Mouse (Mus musculus) CH12.LX (cell line): ENCODE measurements around the gene Mtf2. TPM values are rescaled to one million over a fixed set of nuclear protein-coding genes. Genes with fewer than 3 reads are reported as not detected.

Source experiments
- DNase-seq: peaks from one replicate; pipeline ENCODE4 v3.0.0-alpha.2; 2013; ENCODE audit errors: extremely low read depth
- H3K27ac ChIP-seq: 2 replicates; pipeline ENCODE4 v1.5.1; 2012; ENCODE audit warnings: low read depth, mild to moderate bottlenecking, control low read depth, moderate library complexity; ENCODE audit not compliant: insufficient read depth
- H3K27me3 ChIP-seq: replicated peaks from 2 replicates; pipeline ENCODE3; 2012; ENCODE audit warnings: inconsistent platforms
- H3K36me3 ChIP-seq, 2 experiments: replicated peaks in 1 of 2; 2 replicates each; pipeline versions ENCODE3 to v1.6.1; 2012; ENCODE audit warnings: inconsistent platforms in 1 of 2, low read length in 1 of 2, mild to moderate bottlenecking in 1 of 2, mixed read lengths in 1 of 2, moderate library complexity in 1 of 2; ENCODE audit not compliant: control insufficient read depth in 1 of 2, insufficient read depth in 1 of 2
- H3K4me1 ChIP-seq, 2 experiments: 2 replicates each; pipeline ENCODE4 v1.6.1; 2012; ENCODE audit warnings: inconsistent platforms in 1 of 2, moderate library complexity in 1 of 2; ENCODE audit not compliant: insufficient read depth in 2 of 2, control insufficient read depth in 1 of 2
- H3K4me2 ChIP-seq: 2 replicates; pipeline ENCODE4 v1.6.1; 2012; ENCODE audit warnings: low read depth, mild to moderate bottlenecking, control low read depth; ENCODE audit not compliant: poor library complexity, insufficient read depth, severe bottlenecking
- H3K4me3 ChIP-seq, 3 experiments: fragments of 150-350 bp in 1 of 3; sonication (generic) in 1 of 3; replicated peaks in 1 of 3; 2 replicates each; pipeline versions ENCODE3 to v1.5.1; 2011 to 2012; ENCODE audit warnings: low read depth in 2 of 3, low read length in 2 of 3, mild to moderate bottlenecking in 2 of 3, moderate library complexity in 2 of 3, control low read depth in 1 of 3, improper control_type of control experiment in 1 of 3, inconsistent platforms in 1 of 3, mixed read lengths in 1 of 3; ENCODE audit not compliant: poor library complexity in 1 of 3
- H3K79me2 ChIP-seq: replicated peaks from 2 replicates; pipeline ENCODE4 v1.6.1; 2012; ENCODE audit warnings: mild to moderate bottlenecking, moderate library complexity; ENCODE audit not compliant: control insufficient read depth, poor library complexity, insufficient read depth, severe bottlenecking; ENCODE audit errors: extremely low read depth
- H3K9ac ChIP-seq: 2 replicates; pipeline ENCODE4 v1.6.1; 2012; ENCODE audit warnings: low read depth, mild to moderate bottlenecking, control low read depth, moderate library complexity; ENCODE audit not compliant: insufficient read depth
- H3K9me3 ChIP-seq: replicated peaks from 2 replicates; pipeline ENCODE3; 2012; ENCODE audit warnings: low read length, inconsistent platforms, mixed read lengths
- BHLHE40 ChIP-seq: IDR thresholded peaks from 2 replicates; pipeline ENCODE4 v1.6.1; 2011; ENCODE audit warnings: mild to moderate bottlenecking, low read depth, low read length, improper control_type of control experiment
- CHD1 ChIP-seq: IDR thresholded peaks from 2 replicates; pipeline ENCODE4 v1.6.1; 2012; ENCODE audit warnings: low read depth, low read length, improper control_type of control experiment, inconsistent platforms
- CHD2 ChIP-seq: IDR thresholded peaks from 2 replicates; pipeline ENCODE4 v1.6.1; 2011; ENCODE audit warnings: low read length, improper control_type of control experiment
- CTCF ChIP-seq, 2 experiments: IDR thresholded peaks in 1 of 2; conservative IDR thresholded peaks in 1 of 2; 2 replicates each; pipeline ENCODE4 v1.5.1; 2011 to 2012; ENCODE audit warnings: low read depth in 2 of 2, low read length in 2 of 2, improper control_type of control experiment in 1 of 2, inconsistent platforms in 1 of 2, mild to moderate bottlenecking in 1 of 2, moderate library complexity in 1 of 2
- E2F4 ChIP-seq: IDR thresholded peaks from 2 replicates; pipeline ENCODE4 v1.6.1; 2011; ENCODE audit warnings: low read depth, low read length, improper control_type of control experiment; ENCODE audit not compliant: insufficient replicate concordance
- ELF1 ChIP-seq: IDR thresholded peaks from 2 replicates; pipeline ENCODE4 v1.6.1; 2014; ENCODE audit warnings: low read depth, mild to moderate bottlenecking, inconsistent platforms, low read length, improper control_type of control experiment
- EP300 ChIP-seq: IDR thresholded peaks from 2 replicates; pipeline ENCODE4 v1.6.1; 2011; ENCODE audit warnings: low read length, improper control_type of control experiment
- ETS1 ChIP-seq: conservative IDR thresholded peaks from 2 replicates; pipeline ENCODE4 v1.6.1; 2012; ENCODE audit warnings: low read depth, mild to moderate bottlenecking, inconsistent platforms, low read length, improper control_type of control experiment, moderate library complexity
- GABPA ChIP-seq: IDR thresholded peaks from 2 replicates; pipeline ENCODE4 v1.6.1; 2012; ENCODE audit warnings: low read depth, low read length, improper control_type of control experiment, inconsistent platforms; ENCODE audit not compliant: insufficient replicate concordance
- HCFC1 ChIP-seq: IDR thresholded peaks from 2 replicates; pipeline ENCODE4 v1.6.1; 2012; ENCODE audit warnings: low read depth, mild to moderate bottlenecking, inconsistent platforms, low read length, improper control_type of control experiment
- JUN ChIP-seq: IDR thresholded peaks from 2 replicates; pipeline ENCODE4 v1.6.1; 2011; ENCODE audit warnings: low read depth, mild to moderate bottlenecking, low read length, improper control_type of control experiment, moderate library complexity; ENCODE audit not compliant: insufficient read depth
- KAT2A ChIP-seq: IDR thresholded peaks from 2 replicates; pipeline ENCODE4 v1.6.1; 2012; ENCODE audit warnings: low read length, improper control_type of control experiment, inconsistent platforms; ENCODE audit not compliant: insufficient replicate concordance
- MAFK ChIP-seq: IDR thresholded peaks from 2 replicates; pipeline ENCODE4 v1.6.1; 2011; ENCODE audit warnings: low read length, improper control_type of control experiment; ENCODE audit not compliant: insufficient replicate concordance
- MAX ChIP-seq: IDR thresholded peaks from 2 replicates; pipeline ENCODE4 v1.6.1; 2011; ENCODE audit warnings: low read length, improper control_type of control experiment
- MAZ ChIP-seq: IDR thresholded peaks from 2 replicates; pipeline ENCODE4 v1.6.1; 2012; ENCODE audit warnings: low read depth, mild to moderate bottlenecking, inconsistent platforms, low read length, improper control_type of control experiment, moderate library complexity
- MEF2A ChIP-seq: IDR thresholded peaks from 2 replicates; pipeline ENCODE4 v1.6.1; 2014; ENCODE audit warnings: low read depth, mild to moderate bottlenecking, inconsistent platforms, low read length, improper control_type of control experiment, borderline replicate concordance
- MXI1 ChIP-seq: IDR thresholded peaks from 2 replicates; pipeline ENCODE4 v1.6.1; 2011; ENCODE audit warnings: mild to moderate bottlenecking, low read depth, low read length, improper control_type of control experiment
- MYC ChIP-seq: IDR thresholded peaks from 2 replicates; pipeline ENCODE4 v1.6.1; 2011; ENCODE audit warnings: low read depth, mild to moderate bottlenecking, improper control_type of control experiment, low read length
- NELFE ChIP-seq: IDR thresholded peaks from 2 replicates; pipeline ENCODE4 v1.6.1; 2011; ENCODE audit warnings: low read depth, low read length, improper control_type of control experiment
- POLR2AphosphoS2 ChIP-seq: IDR thresholded peaks from 2 replicates; pipeline ENCODE4 v1.6.1; 2011; ENCODE audit warnings: low read depth, low read length, improper control_type of control experiment
- RAD21 ChIP-seq: IDR thresholded peaks from 2 replicates; pipeline ENCODE4 v1.6.1; 2011; ENCODE audit warnings: low read depth, mild to moderate bottlenecking, low read length, improper control_type of control experiment, moderate library complexity
- RCOR1 ChIP-seq: conservative IDR thresholded peaks from 2 replicates; pipeline ENCODE4 v1.6.1; 2012; ENCODE audit warnings: low read depth, mild to moderate bottlenecking, inconsistent platforms, low read length, improper control_type of control experiment
- TBP ChIP-seq: conservative IDR thresholded peaks from 2 replicates; pipeline ENCODE4 v1.6.1; 2011; ENCODE audit warnings: low read depth, low read length, improper control_type of control experiment
- TCF12 ChIP-seq: IDR thresholded peaks from 2 replicates; pipeline ENCODE4 v1.6.1; 2014; ENCODE audit warnings: low read depth, mild to moderate bottlenecking, inconsistent platforms, low read length, improper control_type of control experiment
- UBTF ChIP-seq: IDR thresholded peaks from 2 replicates; pipeline ENCODE4 v1.6.1; 2012; ENCODE audit warnings: low read depth, mild to moderate bottlenecking, inconsistent platforms, low read length, improper control_type of control experiment, moderate library complexity
- ZMIZ1 ChIP-seq: IDR thresholded peaks from 2 replicates; pipeline ENCODE4 v1.6.1; 2012; ENCODE audit warnings: low read depth, mild to moderate bottlenecking, inconsistent platforms, low read length, improper control_type of control experiment
- ZNF384 ChIP-seq: IDR thresholded peaks from 2 replicates; pipeline ENCODE4 v1.6.1; 2012; ENCODE audit warnings: low read depth, low read length, improper control_type of control experiment, inconsistent platforms
- dilution Hi-C: fragments of 300-500 bp; cut with MboI; formaldehyde crosslinking; loops from 2 replicates; pipeline ENCODE4 v1.14.3; 2020; ENCODE audit warnings: low sequenced_read_pairs; ENCODE audit not compliant: extremely low pct_unique_long_range_greater_than_20kb, extremely low pct_ligation_motif_present
- in situ Hi-C: fragments of 300-500 bp; cut with MboI; formaldehyde crosslinking; loops from 3 replicates; pipeline ENCODE4 v1.14.3; 2019; ENCODE audit warnings: low sequenced_read_pairs, low pct_ligation_motif_present, low pct_unique_long_range_greater_than_20kb, mixed read lengths
- polyA plus RNA-seq: library from polyadenylated mRNA; unstranded; fragments of >175 nt; gene quantifications from 2 replicates; pipeline ENCODE4 v1.2.1, GENCODE M21; 2012; ENCODE audit warnings: low read depth; ENCODE audit not compliant: insufficient read length
- total RNA-seq, 2 experiments: library from RNA; depleted of rRNA; stranded (reverse); fragments of 300-350 nt in 1 of 2; fragments of >200 nt in 1 of 2; gene quantifications; 2 replicates each; pipeline ENCODE4 v1.2.3; 2012 to 2014

Gene Mtf2
- total and polyA plus RNA-seq, 3 experiments = 58.7 to 76.2 (median 71.0) TPM

DNA sequence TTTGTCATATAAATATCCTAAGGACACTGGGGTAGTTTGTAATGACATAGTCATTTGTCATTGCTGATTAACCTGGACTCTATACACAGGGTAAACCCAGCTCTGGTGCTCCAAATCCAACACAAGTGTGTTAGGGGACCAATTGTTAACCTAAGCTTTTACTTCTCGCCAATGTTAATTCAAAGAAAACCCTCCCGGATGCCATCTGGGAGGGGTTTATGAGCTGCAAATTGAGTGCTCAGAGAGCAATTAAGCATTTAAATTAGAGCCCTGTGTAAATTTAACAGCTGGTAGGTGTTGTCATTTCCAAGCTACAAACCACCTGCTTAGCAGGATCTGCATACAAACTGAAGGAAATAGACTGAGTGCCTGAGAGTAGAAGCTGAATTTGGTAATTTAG, 30.0 kb upstream of the Mtf2 start:
- TF ChIP-seq POLR2AphosphoS2 (no peak), TBP (no peak), EP300 (no peak), CTCF (conservative IDR thresholded peaks at IDR 0.05 in 1 of 2, IDR thresholded peaks at IDR 0.05 in 1 of 2; ENCODE audit: low read depth in 2 of 2, low read length in 2 of 2) (no peak), KAT2A (no peak), GABPA (no peak), MXI1 (no peak), ETS1 (no peak), ZNF384 (no peak), ELF1 (no peak), TCF12 (no peak), E2F4 (no peak), MAX (no peak), BHLHE40 (no peak), JUN (no peak)
- no peak overlapping the region for H3K27ac ChIP-seq
- H3K4me1 ChIP-seq = peaks cover 0 to 15% of the 10 kb centered on the region in 2 experiments; a peak in 2 of 4 replicates
- H3K4me2 ChIP-seq = no peak overlapping the region
- no peaks in the 10 kb centered on the region for H3K36me3 ChIP-seq
- no peak for DNase-seq
- no peaks in the 10 kb centered on the region for H3K79me2 ChIP-seq
- dilution Hi-C loops (no loop called here), in situ Hi-C loops (loop anchor here (10.0 kb wide), 1 partner anchor 129 kb away; no protein-coding TSS in a partner anchor)
- H3K9ac ChIP-seq = no peak overlapping the region
- no peaks in the 10 kb centered on the region for H3K9me3 ChIP-seq
- H3K4me3 ChIP-seq = no peak overlapping the region
- no peaks in the 10 kb centered on the region for H3K27me3 ChIP-seq

DNA sequence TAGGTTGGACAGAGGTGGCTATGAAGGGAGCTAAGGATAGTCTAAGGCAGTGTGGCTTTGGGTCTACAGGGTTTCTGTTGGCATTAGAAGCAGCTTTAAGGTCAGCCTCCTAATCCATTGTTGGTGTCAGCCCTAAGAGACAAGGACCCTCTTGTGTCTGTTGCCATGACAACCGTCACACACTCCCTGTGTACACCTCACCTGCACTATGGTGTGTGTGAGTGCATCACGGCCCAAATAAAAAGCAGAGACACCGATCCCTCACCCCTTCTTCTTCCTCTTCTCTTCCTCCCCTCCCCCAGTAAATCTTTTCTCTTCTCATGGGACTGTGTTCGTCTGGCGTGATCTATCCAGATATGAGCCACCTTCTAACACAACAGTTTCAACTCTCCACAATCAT, 23.4 kb upstream of the Mtf2 start:
- no peaks in the 10 kb centered on the region for H3K36me3 ChIP-seq
- in situ Hi-C loops = no loop called here
- no peak overlapping the region for H3K4me3 ChIP-seq
- dilution Hi-C loops = no loop called here
- H3K4me2 ChIP-seq = no peak overlapping the region
- H3K27me3 ChIP-seq = no peaks in the 10 kb centered on the region
- no peak for DNase-seq
- H3K9me3 ChIP-seq = no peaks in the 10 kb centered on the region
- H3K27ac ChIP-seq = no peak overlapping the region
- H3K9ac ChIP-seq = no peak overlapping the region
- TF ChIP-seq RAD21 (no peak), RCOR1 (no peak), NELFE (no peak), ELF1 (no peak), TBP (no peak), UBTF (no peak), MEF2A (no peak), KAT2A (no peak), MAFK (no peak), HCFC1 (no peak), POLR2AphosphoS2 (no peak), CHD1 (no peak), MAZ (no peak), MYC (no peak), ZMIZ1 (no peak), CHD2 (no peak)
- TF ChIP-seq, all 38 proteins: peak for 0
- Histone ChIP-seq H3K4me1 (peaks cover 0 to 11% of the 10 kb centered on the region in 2 experiments; a peak in 2 of 4 replicates), H3K79me2 (no peaks in the 10 kb centered on the region)
